Mouse (Mus musculus) limb, embryonic 13.5 days (tissue): ENCODE measurements around the gene Dhx40. TPM values are rescaled to one million over a fixed set of nuclear protein-coding genes. Genes with fewer than 3 reads are reported as not detected.
"Not testable (repeated sequence)": the region's sequence is repeated elsewhere in the genome, so short reads cannot be mapped to it uniquely, and the experiment has no call there.

Experiments
- ATAC-seq: fragments of 200-750 bp; cut with Nextera tagmentation; 2 replicates; pipeline ENCODE4 v1.8.0; 2017; ENCODE audit warnings: low read depth, moderate number of reproducible peaks, moderate TSS enrichment; ENCODE audit not compliant: low FRiP score
- H3K27ac ChIP-seq: fragments of 300-500 bp; sonication (generic); 2 replicates; pipeline ENCODE4 v1.5.1; 2015; ENCODE audit warnings: inconsistent platforms, mild to moderate bottlenecking, moderate library complexity
- H3K27me3 ChIP-seq: fragments of 300-500 bp; sonication (generic); 2 replicates; pipeline ENCODE4 v1.6.1; 2015; ENCODE audit warnings: mild to moderate bottlenecking, inconsistent platforms
- H3K36me3 ChIP-seq: fragments of 300-500 bp; sonication (generic); 2 replicates; pipeline ENCODE4 v1.6.1; 2015; ENCODE audit warnings: inconsistent platforms, mild to moderate bottlenecking, moderate library complexity
- H3K4me1 ChIP-seq: fragments of 300-500 bp; sonication (generic); 2 replicates; pipeline ENCODE4 v1.6.1; 2015; ENCODE audit warnings: inconsistent platforms
- H3K4me2 ChIP-seq: fragments of 300-500 bp; sonication (generic); replicated peaks from 2 replicates; pipeline ENCODE4 v1.6.1; 2015; ENCODE audit warnings: inconsistent platforms, mild to moderate bottlenecking, moderate library complexity
- H3K4me3 ChIP-seq: fragments of 300-500 bp; sonication (generic); 2 replicates; pipeline ENCODE4 v1.5.1; 2015; ENCODE audit warnings: moderate library complexity, mild to moderate bottlenecking, inconsistent platforms
- H3K9ac ChIP-seq: fragments of 300-500 bp; sonication (generic); 2 replicates; pipeline ENCODE4 v1.6.1; 2015; ENCODE audit warnings: mild to moderate bottlenecking, inconsistent platforms
- H3K9me3 ChIP-seq: fragments of 300-500 bp; sonication (generic); 2 replicates; pipeline ENCODE4 v1.6.1; 2016; ENCODE audit warnings: inconsistent platforms
- WGBS: fragments of 180-500 bp; shearing (Covaris S2); methylation state at CpG from one replicate; pipeline ENCODE4 v1.1.7; 2015; 5-methylcytosine and 5-hydroxymethylcytosine counted together
- polyA plus RNA-seq: library from polyadenylated mRNA; unstranded; fragments of >200 nt; fragmentation: Nextera tagmentation; extraction: Ambion mirVana; gene quantifications from 2 replicates; pipeline ENCODE4 v1.2.1, GENCODE M21; 2015

The Dhx40 gene
- polyA plus RNA-seq, 1 experiment from 2014 or later: 30.0 TPM

DNA sequence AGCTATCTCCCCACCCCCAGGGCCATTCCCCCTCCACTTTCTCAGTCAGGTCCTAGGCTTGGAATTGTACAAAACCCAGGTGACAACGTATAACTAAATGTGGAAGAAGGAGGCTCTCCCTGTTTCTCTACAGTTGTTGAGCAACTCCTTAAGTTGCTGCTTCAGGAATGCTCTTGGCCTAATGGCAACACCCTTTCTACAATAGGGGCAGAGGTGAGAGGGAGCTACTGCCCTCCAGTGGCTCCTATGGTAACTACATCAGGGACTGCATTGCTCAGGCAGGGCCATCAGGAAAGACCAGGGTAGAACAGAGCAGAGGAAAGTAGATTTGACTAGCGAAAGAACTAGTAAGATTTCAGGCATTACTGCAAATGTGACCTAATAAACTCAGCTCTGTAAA, 28.8 kb upstream of the Dhx40 start:
- H3K4me2 ChIP-seq: no peak overlapping the region
- H3K27me3 ChIP-seq: no peaks in the 10 kb centered on the region
- H3K27ac ChIP-seq: no peak overlapping the region
- no peak for ATAC-seq
- no peak overlapping the region for H3K4me3 ChIP-seq
- H3K9me3 ChIP-seq: no peaks in the 10 kb centered on the region
- peaks cover 8% of the 10 kb centered on the region for H3K4me1 ChIP-seq
- 45% methylated on average over 2 of the region's 2 CpGs for WGBS
- no peaks in the 10 kb centered on the region for H3K36me3 ChIP-seq
- no peak overlapping the region for H3K9ac ChIP-seq

DNA sequence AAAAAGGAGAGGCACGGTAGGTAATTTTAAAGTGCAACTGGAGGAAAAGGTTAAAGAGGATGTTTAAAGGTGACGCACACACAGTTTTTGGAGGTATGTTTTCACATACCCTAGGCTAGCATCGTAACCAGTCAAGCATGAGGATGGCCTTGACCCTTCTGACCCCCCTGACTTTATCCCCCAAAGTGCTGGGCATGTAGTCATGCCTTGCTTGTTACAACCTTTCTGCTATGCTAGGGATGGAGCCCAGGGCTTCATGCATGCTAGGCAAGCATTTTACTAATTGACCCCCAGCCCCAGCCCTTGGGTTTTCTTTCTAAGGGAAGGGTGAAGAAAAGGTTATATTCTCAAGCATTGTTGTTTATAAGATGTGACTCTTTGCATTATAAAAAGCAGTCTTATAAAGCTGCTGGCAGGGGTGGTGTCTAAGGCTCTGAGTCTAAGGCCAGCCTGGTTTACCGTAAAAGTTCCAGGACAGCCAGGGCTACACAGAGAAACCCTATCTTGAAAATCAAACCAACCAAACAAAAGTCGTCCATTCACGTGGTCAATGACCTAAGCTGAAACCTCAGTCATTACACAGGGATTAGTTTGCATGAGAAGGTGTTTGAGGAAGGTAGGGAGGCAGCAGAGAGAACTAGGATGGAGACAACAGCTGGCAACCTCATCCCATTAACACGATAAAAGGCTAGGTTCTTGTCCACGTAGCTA, 27.2 kb upstream of the Dhx40 start:
- Histone ChIP-seq H3K4me1 (no peaks in the 10 kb centered on the region), H3K9ac (no peak overlapping the region), H3K4me2 (no peak overlapping the region), H3K4me3 (no peak overlapping the region), H3K36me3 (no peaks in the 10 kb centered on the region), H3K9me3 (no peaks in the 10 kb centered on the region), H3K27me3 (no peaks in the 10 kb centered on the region), H3K27ac (no peak overlapping the region)
- no peak for ATAC-seq
- WGBS: 60% methylated on average over 8 of the region's 8 CpGs

DNA sequence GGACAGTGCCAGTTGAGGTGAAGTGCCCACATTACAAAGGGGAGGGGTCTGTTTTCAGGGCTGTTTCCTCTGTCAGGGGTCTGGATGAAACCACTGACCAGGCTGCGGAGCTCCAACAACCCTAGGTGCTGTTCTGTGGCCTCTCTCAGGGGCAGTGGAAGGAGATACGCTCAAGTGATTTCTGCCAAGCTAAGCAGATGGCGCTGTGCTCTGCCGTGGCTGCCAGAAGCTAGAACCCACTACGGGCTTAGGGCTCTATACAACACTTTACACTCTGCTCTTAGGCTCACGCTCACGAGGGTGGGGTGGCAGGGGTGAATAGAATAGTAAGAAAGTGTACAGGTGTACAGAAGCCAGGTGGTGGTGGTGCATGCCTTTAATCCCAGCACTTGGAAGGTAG, 26.5 kb upstream of the Dhx40 start:
- no peaks in the 10 kb centered on the region for H3K36me3 ChIP-seq
- no peak overlapping the region for H3K27ac ChIP-seq
- H3K9ac ChIP-seq: no peak overlapping the region
- no peaks in the 10 kb centered on the region for H3K27me3 ChIP-seq
- H3K4me3 ChIP-seq: no peak overlapping the region
- no peak for ATAC-seq
- no peaks in the 10 kb centered on the region for H3K9me3 ChIP-seq
- H3K4me1 ChIP-seq: no peaks in the 10 kb centered on the region
- 82% methylated on average over 7 of the region's 7 CpGs for WGBS
- no peak overlapping the region for H3K4me2 ChIP-seq

DNA sequence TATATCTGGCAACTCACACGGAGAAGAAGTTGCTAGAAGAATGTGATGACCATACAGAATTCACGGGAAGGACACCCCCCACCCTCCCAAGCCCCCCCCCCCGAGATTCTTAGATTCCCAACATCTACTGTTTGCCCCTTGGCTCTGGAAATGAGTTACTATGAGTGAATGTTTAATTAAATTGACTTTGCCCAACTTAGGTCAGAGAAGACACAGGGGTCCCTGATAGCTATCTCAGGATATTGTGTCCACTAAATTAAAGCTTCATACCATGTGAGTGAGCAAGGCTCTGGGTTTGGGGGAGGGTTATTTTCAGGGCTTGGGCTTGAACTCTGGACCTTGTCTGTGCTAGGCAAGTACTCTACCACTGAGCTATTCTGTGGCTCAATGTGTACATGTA, 25.6 kb upstream of the Dhx40 start:
- Histone ChIP-seq H3K27ac (no peak overlapping the region), H3K9ac (no peak overlapping the region), H3K36me3 (no peaks in the 10 kb centered on the region), H3K27me3 (no peaks in the 10 kb centered on the region), H3K4me2 (no peak overlapping the region), H3K4me3 (no peak overlapping the region), H3K4me1 (no peaks in the 10 kb centered on the region), H3K9me3 (no peaks in the 10 kb centered on the region)
- 71% methylated on average over 3 of the region's 3 CpGs for WGBS
- ATAC-seq: no peak

DNA sequence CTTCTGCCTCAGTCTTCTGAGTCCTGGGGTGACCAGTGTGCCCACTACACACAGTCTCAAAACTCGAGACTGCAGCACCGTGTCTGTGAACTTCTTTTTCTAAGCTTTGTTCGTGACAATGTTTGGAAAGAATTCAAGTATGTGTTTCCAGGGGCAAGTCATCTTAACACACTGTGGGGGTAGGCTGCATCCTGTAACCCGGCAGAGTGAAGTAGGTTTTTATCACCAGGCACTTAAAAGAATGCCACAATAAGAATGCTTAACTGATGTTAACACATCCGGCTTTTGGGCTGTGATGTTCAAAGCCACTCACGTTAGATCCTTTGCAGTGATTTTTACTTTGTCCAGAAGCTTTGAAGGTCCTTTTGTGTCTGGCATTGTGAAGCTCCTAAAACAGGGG, 20.9 kb upstream of the Dhx40 start:
- no peak for ATAC-seq
- H3K36me3 ChIP-seq: no peaks in the 10 kb centered on the region
- no peaks in the 10 kb centered on the region for H3K27me3 ChIP-seq
- no peak overlapping the region for H3K9ac ChIP-seq
- H3K4me2 ChIP-seq: no peak overlapping the region
- no peaks in the 10 kb centered on the region for H3K9me3 ChIP-seq
- no peaks in the 10 kb centered on the region for H3K4me1 ChIP-seq
- H3K27ac ChIP-seq: no peak overlapping the region
- 49% methylated on average over 6 of the region's 6 CpGs for WGBS
- no peak overlapping the region for H3K4me3 ChIP-seq

DNA sequence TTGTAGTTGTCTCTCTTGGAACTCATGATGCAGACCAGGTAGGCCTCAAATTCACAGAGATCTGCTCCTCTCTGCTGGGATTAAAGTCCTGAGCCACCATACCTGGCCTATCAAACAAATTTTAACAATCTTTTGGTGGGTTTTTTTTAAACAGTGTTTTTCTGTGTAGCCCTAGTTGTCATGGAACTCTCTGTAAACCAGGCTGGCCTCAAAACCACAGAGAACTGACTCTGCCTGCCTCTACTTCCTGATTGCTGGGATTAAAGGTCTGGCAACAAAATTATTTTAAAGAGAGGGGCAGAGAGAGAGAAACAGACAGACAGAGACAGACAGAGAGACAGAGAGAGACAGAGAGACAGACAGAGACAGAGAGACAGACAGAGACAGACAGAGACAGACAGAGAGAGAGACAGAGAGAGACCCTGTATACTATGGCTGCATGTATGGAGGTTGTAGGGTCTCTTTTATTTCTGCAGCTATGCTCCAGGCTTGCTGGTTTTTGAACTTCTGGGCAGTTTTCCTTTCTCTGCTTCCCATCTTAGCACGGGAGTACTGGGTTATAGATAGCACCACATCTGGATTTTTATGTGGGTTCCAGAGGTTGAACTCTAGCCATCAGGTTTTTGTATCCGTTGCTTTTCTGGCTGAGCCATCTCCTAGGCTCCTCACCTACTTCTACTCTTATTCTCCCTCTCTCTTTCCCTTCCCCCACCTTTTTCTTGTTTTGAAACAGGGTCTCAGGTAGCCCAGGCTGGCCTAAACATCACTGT, 20.1 kb upstream of the Dhx40 start:
- H3K27ac ChIP-seq: no peak overlapping the region
- H3K4me2 ChIP-seq: no peak overlapping the region
- H3K4me3 ChIP-seq: no peak overlapping the region
- no peaks in the 10 kb centered on the region for H3K27me3 ChIP-seq
- ATAC-seq: no peak
- no peaks in the 10 kb centered on the region for H3K36me3 ChIP-seq
- H3K9me3 ChIP-seq: no peaks in the 10 kb centered on the region
- WGBS: 70% methylated on average over 2 of the region's 2 CpGs
- no peak overlapping the region for H3K9ac ChIP-seq
- no peaks in the 10 kb centered on the region for H3K4me1 ChIP-seq

DNA sequence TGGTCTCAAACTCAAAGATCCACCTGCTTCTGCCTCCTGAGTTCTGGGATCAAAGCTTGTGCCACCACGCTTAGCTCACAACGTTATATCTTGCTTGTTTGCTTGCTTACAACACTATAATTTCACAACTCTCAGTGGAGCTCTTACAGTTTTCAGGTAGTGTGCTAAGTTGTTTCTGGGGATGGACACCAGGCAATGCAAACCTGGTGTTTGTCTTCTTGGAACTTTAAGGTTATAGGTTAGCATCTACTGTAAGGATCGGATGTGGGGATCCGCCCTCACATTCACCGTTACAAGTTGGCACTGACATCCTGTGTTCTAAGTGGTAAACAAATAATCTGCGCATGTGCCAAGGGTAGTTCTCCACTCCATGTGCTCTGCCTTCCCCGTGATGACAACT, 16.9 kb upstream of the Dhx40 start:
- no peak for ATAC-seq
- no peak overlapping the region for H3K27ac ChIP-seq
- H3K4me1 ChIP-seq: no peaks in the 10 kb centered on the region
- no peak overlapping the region for H3K4me2 ChIP-seq
- H3K4me3 ChIP-seq: no peak overlapping the region
- H3K9me3 ChIP-seq: no peaks in the 10 kb centered on the region
- H3K36me3 ChIP-seq: no peaks in the 10 kb centered on the region
- 90% methylated on average over 7 of the region's 7 CpGs for WGBS
- no peaks in the 10 kb centered on the region for H3K27me3 ChIP-seq
- no peak overlapping the region for H3K9ac ChIP-seq

DNA sequence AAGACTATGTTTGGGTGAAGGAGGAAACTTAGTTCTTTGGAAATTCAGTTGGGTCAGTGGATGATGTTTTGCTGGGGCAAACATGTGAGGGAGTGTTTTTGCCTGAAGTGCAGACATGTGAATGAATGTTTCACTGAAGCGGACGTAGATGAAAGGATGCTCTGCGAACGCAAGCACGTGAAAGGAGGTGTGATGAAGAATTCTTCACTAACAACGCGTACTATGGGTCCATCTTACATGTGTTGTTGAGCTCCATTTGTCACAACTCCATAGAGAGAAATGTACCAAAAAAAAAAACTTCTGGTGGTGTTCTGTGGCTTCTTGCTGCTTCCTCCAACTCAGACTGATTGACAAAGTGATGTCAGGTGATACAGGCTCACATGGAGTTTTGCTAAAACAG, 15.0 kb upstream of the Dhx40 start:
- no peak overlapping the region for H3K27ac ChIP-seq
- H3K4me3 ChIP-seq: no peak overlapping the region
- WGBS: 85% methylated on average over 7 of the region's 7 CpGs
- ATAC-seq: no peak
- no peak overlapping the region for H3K9ac ChIP-seq
- H3K4me1 ChIP-seq: no peaks in the 10 kb centered on the region
- no peaks in the 10 kb centered on the region for H3K36me3 ChIP-seq
- H3K9me3 ChIP-seq: no peaks in the 10 kb centered on the region
- no peak overlapping the region for H3K4me2 ChIP-seq
- no peaks in the 10 kb centered on the region for H3K27me3 ChIP-seq

DNA sequence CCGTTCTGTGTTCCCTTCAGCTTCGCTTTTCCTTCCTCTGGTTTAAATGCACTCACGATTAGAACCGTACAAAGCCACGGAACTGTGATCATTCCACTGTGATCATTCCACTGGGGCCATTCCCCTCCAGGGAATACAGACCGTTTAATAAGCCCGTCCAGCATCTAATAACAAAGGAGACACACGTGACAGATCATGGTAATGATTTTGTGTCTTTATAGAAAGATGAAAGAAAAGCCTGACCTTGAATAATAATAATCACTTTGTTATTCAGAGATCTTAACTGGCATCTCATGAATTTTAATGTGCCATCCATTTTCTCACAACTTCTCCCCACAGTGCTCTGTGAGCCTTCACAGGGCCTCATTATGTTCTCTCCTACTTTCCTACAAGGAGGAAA, 12.0 kb upstream of the Dhx40 start:
- no peak overlapping the region for H3K4me3 ChIP-seq
- H3K27ac ChIP-seq: no peak overlapping the region
- no peaks in the 10 kb centered on the region for H3K36me3 ChIP-seq
- 65% methylated on average over 8 of the region's 8 CpGs for WGBS
- H3K9ac ChIP-seq: no peak overlapping the region
- H3K27me3 ChIP-seq: no peaks in the 10 kb centered on the region
- H3K9me3 ChIP-seq: no peaks in the 10 kb centered on the region
- H3K4me1 ChIP-seq: no peaks in the 10 kb centered on the region
- H3K4me2 ChIP-seq: no peak overlapping the region
- no peak for ATAC-seq

DNA sequence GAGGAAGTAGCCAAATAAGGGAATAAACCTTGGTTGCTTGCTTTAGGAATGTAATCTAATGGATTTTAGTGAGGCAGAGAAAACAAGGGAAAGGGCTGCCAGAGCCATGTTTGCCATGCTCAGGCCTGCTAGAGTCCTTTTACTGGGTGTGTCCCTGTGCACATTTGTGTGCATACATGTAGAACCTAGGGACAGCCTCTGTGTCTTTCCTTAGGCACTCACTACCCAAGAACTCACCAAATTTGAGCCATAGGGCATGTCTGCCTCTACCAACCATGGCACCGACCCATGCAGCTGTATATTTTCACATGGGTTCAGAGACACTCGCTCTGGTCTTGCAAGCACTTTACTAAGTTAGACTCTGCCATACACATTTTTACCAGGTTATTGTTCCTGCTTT, 11.4 kb upstream of the Dhx40 start:
- H3K9ac ChIP-seq: no peak overlapping the region
- no peak overlapping the region for H3K4me2 ChIP-seq
- 90% methylated on average over 2 of the region's 2 CpGs for WGBS
- H3K9me3 ChIP-seq: no peaks in the 10 kb centered on the region
- no peaks in the 10 kb centered on the region for H3K4me1 ChIP-seq
- H3K27ac ChIP-seq: no peak overlapping the region
- no peak overlapping the region for H3K4me3 ChIP-seq
- H3K36me3 ChIP-seq: no peaks in the 10 kb centered on the region
- no peaks in the 10 kb centered on the region for H3K27me3 ChIP-seq
- no peak for ATAC-seq

DNA sequence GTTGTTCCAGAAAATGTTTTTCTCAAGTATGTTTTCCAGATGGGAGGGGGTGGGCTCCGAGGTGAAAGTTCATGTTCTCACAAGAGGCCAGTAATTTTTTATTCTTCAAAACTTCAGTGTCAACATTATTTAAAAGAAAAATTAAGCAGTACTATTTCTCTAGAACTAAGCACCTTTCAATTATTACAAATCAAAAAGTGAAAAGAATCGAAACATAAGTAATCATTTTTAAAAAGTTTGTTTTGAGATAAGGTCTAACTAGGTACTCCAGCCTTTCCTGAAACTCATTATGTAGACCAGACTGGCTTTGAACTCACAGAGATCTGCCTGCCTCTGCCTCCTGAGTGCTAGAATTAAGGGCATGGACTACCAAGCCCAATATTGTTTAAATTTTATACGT, 8.7 kb upstream of the Dhx40 start:
- H3K9me3 ChIP-seq, H3K27me3 ChIP-seq, H3K4me1 ChIP-seq, H3K9ac ChIP-seq, H3K36me3 ChIP-seq, ATAC-seq, H3K4me2 ChIP-seq, H3K4me3 ChIP-seq, H3K27ac ChIP-seq: not testable (repeated sequence)
- whole genome bisulfite sequencing: 89% methylated on average over 3 of the region's 3 CpGs

DNA sequence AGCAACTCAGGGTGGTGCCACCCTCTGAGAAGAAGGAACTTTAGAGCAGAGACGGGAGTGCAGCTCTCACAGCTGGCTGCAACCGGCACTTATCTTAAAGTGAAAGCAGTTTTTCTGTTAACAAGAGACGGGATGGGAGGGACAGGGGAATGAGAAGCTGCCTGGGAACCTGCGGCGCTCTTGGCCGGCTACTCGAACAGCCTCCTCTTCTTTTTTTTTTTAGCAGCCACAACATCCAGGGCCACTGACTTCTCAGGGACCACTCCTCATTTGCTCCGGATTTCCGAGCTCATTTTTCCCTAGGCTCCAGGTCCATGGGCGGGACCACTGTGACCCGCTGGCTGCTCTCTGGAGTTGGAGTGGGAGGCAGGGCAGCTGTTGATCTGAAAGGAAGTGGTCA, 6.9 kb upstream of the Dhx40 start:
- not testable (repeated sequence) for H3K9me3 ChIP-seq, H3K4me1 ChIP-seq, H3K9ac ChIP-seq, H3K36me3 ChIP-seq, H3K27ac ChIP-seq, H3K27me3 ChIP-seq, ATAC-seq, H3K4me2 ChIP-seq, H3K4me3 ChIP-seq
- WGBS: 3% methylated on average over 3 of the region's 11 CpGs

DNA sequence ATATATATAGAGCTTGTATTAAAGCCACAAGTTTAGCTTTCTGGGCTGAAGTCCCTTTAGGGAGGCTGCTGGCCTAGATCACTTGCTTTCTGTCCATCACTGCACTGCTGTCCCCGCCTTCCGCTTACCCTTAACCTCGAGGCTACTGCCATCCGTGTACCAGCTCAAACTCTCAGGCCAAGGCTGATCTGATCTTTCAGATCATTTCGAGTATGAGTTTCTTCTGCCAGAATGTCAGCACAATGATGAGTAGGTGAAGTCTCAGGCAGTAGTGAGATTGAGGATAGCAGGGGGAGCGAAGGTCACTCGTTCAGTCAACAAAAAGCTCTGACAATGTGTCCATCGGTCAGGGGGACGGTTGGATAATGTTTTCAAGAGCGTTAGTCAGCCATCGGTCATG, 5.7 kb upstream of the Dhx40 start:
- not testable (repeated sequence) for ATAC-seq, H3K9me3 ChIP-seq, H3K4me1 ChIP-seq, H3K27me3 ChIP-seq, H3K4me2 ChIP-seq, H3K36me3 ChIP-seq, H3K27ac ChIP-seq, H3K9ac ChIP-seq, H3K4me3 ChIP-seq
- WGBS: 82% methylated on average over 6 of the region's 11 CpGs
